Comparison of ENCODE assay signal across 9 mouse cellular contexts in the genomic region with DNA sequence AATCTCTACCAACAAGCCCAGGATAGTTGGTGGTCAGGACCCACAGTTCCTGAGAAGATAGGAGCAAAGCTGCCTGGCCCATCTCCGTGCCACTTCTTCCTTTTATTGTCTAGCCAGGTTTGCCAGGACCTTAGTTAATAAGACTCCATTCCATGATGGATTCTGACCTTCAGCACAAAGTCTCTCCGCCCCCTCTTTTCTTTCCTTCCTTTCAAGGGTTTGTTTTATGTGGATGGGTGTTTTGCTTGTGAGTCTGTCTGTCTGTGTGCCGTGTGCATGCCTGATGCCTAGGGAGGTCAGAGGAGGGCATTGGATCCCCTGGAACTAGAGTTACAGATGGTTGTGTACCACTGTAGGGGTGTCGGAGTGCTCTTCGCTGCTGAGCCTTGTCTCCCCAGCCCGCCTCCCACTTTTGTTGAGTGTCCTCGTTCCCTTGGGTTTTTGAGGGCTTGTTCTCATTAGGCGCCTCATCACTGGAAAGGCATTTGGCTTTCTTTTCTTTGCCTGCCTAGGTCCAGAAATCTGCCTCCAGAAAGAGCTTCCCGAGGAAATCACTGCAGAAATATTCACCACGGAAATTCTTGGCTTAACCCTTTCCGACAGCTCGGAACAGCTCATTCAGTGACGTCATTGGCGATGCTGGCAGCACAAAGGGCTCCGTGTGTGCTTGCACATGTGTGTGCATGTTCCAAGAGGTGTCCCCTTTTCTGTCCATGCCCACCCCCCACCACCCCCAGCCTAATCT. TPM values are rescaled to one million over a fixed set of nuclear protein-coding genes. Genes with fewer than 3 reads are reported as not detected.
DNase-seq lines count a peak whose midpoint lies in the region; ATAC-seq and TF ChIP-seq lines count a peak whose summit lies in the region.
"Had no signal": no experiment of that assay in that cellular context is flagged by ENCODE, and none has a peak within 500 bp of the region (broad histone marks: within the 10 kb centered on the region; RNA-seq: fewer than 3 reads in every experiment).

No protein-coding gene starts in this region.

- peaks cover 12% of the 10 kb centered on the region; the same call in 1 of the 2 replicates for H3K27me3 ChIP-seq in midbrain, embryonic 10.5 days (ENCODE audit: low read depth, poor library complexity, severe bottlenecking)
- H3K27me3 ChIP-seq in midbrain, postnatal 0 days (ENCODE audit: insufficient read depth, low read length) = no peaks in the 10 kb centered on the region
- no peaks in the 10 kb centered on the region for H3K27me3 ChIP-seq in kidney, embryonic 14.5 days (ENCODE audit: control insufficient read depth, insufficient read depth, low read length)
- H3K27me3 ChIP-seq: neural tube, embryonic 13.5 days had no signal

- ATAC-seq in midbrain, postnatal 0 days (ENCODE audit: low FRiP score) = no peak
- ATAC-seq in kidney, embryonic 14.5 days (ENCODE audit: low FRiP score, low TSS enrichment) = no peak

- no peak overlapping the region for H3K9ac ChIP-seq in midbrain, postnatal 0 days (replicated peaks; ENCODE audit: low read length, poor library complexity, severe bottlenecking)
- H3K9ac ChIP-seq in kidney, embryonic 14.5 days (ENCODE audit: low read depth, low read length) = peak overlapping the region; percentile 12; the same call in 1 of the 2 replicates
- H3K9ac ChIP-seq: neural tube, embryonic 13.5 days had no signal

- H3K9me3 ChIP-seq in midbrain, embryonic 10.5 days (replicated peaks) = no peaks in the 10 kb centered on the region
- no peaks in the 10 kb centered on the region for H3K9me3 ChIP-seq in midbrain, postnatal 0 days (ENCODE audit: low read length)
- H3K9me3 ChIP-seq in kidney, embryonic 14.5 days (ENCODE audit: control insufficient read depth, low read length) = no peaks in the 10 kb centered on the region
- H3K9me3 ChIP-seq: neural tube, embryonic 13.5 days had no signal

- H3K4me3 ChIP-seq in midbrain, embryonic 10.5 days = no peak overlapping the region
- H3K4me3 ChIP-seq in midbrain, postnatal 0 days (ENCODE audit: low read depth, low read length) = no peak overlapping the region
- H3K4me3 ChIP-seq in kidney, embryonic 14.5 days (ENCODE audit: low read length) = no peak overlapping the region
- H3K4me3 ChIP-seq in layer of hippocampus, adult 2 months = no peak overlapping the region
- H3K4me3 ChIP-seq: neural tube, embryonic 13.5 days had no signal

- DNase-seq in midbrain, embryonic 10.5 days (ENCODE audit: low spot score) = no peak
- no peak for DNase-seq in midbrain, postnatal 0 days (ENCODE audit: low spot score)
- peak; percentile 50 for DNase-seq in gastrocnemius, adult 18-20 months (ENCODE audit: low spot score)
- DNase-seq in skeletal muscle tissue, adult 2 months (ENCODE audit: low read depth, low spot score) = peak; percentile 68
- DNase-seq in testis, postnatal 14 days (ENCODE audit: low spot score) = no peak
- no peak for DNase-seq in cerebellum, adult 9-11 months
- DNase-seq in layer of hippocampus, adult 2 months (ENCODE audit: low spot score in 2 of 2) = no peak

- peaks cover 32% of the 10 kb centered on the region for H3K4me1 ChIP-seq in midbrain, embryonic 10.5 days
- H3K4me1 ChIP-seq in midbrain, postnatal 0 days (ENCODE audit: insufficient read depth, low read length) = 0 out of 2 replicates have a peak, but pooled peaks cover 4% of the 10 kb centered on the region
- H3K4me1 ChIP-seq in kidney, embryonic 14.5 days (ENCODE audit: control insufficient read depth, insufficient read depth, low read length) = peaks cover 17% of the 10 kb centered on the region

- H3K36me3 ChIP-seq in midbrain, embryonic 10.5 days = no peaks in the 10 kb centered on the region
- no peaks in the 10 kb centered on the region for H3K36me3 ChIP-seq in midbrain, postnatal 0 days (ENCODE audit: insufficient read depth, low read length)
- no peaks in the 10 kb centered on the region for H3K36me3 ChIP-seq in kidney, embryonic 14.5 days (ENCODE audit: control insufficient read depth, insufficient read depth, low read length)
- H3K36me3 ChIP-seq: neural tube, embryonic 13.5 days had no signal

- 78% methylated on average over 15 of the region's 15 CpGs for WGBS in midbrain, embryonic 10.5 days
- 57% methylated on average over 15 of the region's 15 CpGs for WGBS in midbrain, postnatal 0 days
- 65% methylated on average over 15 of the region's 15 CpGs for whole genome bisulfite sequencing in kidney, embryonic 14.5 days

- no peak for TF ChIP-seq CTCF in midbrain, postnatal 0 days (IDR thresholded peaks at IDR 0.05)
- no peak for TF ChIP-seq CTCF in layer of hippocampus, adult 2 months (conservative IDR thresholded peaks at IDR 0.05)

- H3K27ac ChIP-seq in midbrain, embryonic 10.5 days (replicated peaks) = peak overlapping the region; percentile 33; the same call in 1 of the 2 replicates
- H3K27ac ChIP-seq in midbrain, postnatal 0 days (ENCODE audit: low read depth, low read length) = no peak overlapping the region
- H3K27ac ChIP-seq in kidney, embryonic 14.5 days (ENCODE audit: low read depth, low read length) = peak overlapping the region; percentile 38; the same call in 1 of the 2 replicates
- H3K27ac ChIP-seq in layer of hippocampus, adult 2 months = no peak overlapping the region; the same call in 1 of the 2 replicates
- H3K27ac ChIP-seq: neural tube, embryonic 13.5 days had no signal

- H3K4me2 ChIP-seq in midbrain, postnatal 0 days (ENCODE audit: low read depth, low read length, poor library complexity, severe bottlenecking) = no peak overlapping the region
- no peak overlapping the region for H3K4me2 ChIP-seq in kidney, embryonic 14.5 days (replicated peaks; ENCODE audit: low read depth, low read length)
- H3K4me2 ChIP-seq: neural tube, embryonic 13.5 days had no signal

RNA-seq across cellular contexts. Expression of a gene that starts 17.5 kb away (rescaled TPM):
- polyA plus RNA-seq in midbrain, embryonic 10.5 days (2016; fragmentation: Nextera tagmentation; extraction: Ambion mirVana) = 35.3 and 44.6 TPM in 2 replicates
- 33.5 and 40.7 TPM in 2 replicates for total RNA-seq in midbrain, postnatal 0 days (2014; rRNA removed)
- polyA plus RNA-seq in midbrain, postnatal 0 days (2015; fragmentation: Nextera tagmentation; extraction: Ambion mirVana) = 21.4 and 21.6 TPM in 2 replicates
- 10 to 100 TPM in 1 of 2 experiments, 1 to 10 TPM in 1; 9.4 to 10.5 TPM for total RNA-seq in gastrocnemius, adult 18-20 months (2021)
- polyA plus RNA-seq in kidney, embryonic 14.5 days (2014; fragmentation: Nextera tagmentation; extraction: Ambion mirVana) = 39.4 and 43.2 TPM in 2 replicates
- total RNA-seq in layer of hippocampus, adult 2 months (2021) = 10 to 100 TPM; 67.4 to 70.2 TPM

Comparison
In these comparisons a context has a peak if more than half of its experiments do, and no peak if none do; other contexts are left out.
1. H3K27ac ChIP-seq: peak in midbrain, embryonic 10.5 days (single experiment) and kidney, embryonic 14.5 days (single experiment); none in midbrain, postnatal 0 days (single experiment) and layer of hippocampus, adult 2 months (single experiment).
2. DNase-seq: peak in gastrocnemius, adult 18-20 months (single experiment) and skeletal muscle tissue, adult 2 months (single experiment); none in midbrain, embryonic 10.5 days (single experiment), midbrain, postnatal 0 days (single experiment), testis, postnatal 14 days (single experiment), cerebellum, adult 9-11 months (single experiment) and layer of hippocampus, adult 2 months (0 of 2).